Mouse (Mus musculus): ENCODE results near the gene Tfap2c.

DNA sequence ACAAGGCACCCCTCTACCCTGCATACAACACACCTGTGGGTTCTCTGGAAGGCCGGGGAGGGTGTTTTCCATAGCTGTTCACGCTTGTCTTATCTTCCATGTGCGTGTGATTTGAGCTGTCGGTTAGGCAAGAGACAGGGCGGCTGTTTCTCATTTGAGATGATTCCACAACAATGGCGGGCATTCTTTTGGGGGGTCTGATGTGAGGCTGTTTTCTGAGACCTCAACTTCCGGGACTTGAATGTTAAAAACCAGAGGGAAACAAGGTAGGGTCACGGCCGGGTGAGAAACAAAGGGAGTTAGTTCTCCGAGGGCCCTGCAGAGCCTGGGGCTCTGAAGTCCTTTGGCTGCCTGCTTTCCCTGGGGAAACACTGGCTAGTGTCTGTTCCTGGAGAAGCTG, 11.6 kb downstream of the Tfap2c start:
- no peak for TF ChIP-seq CTCF (conservative IDR thresholded peaks at IDR 0.05; ENCODE audit: insufficient read depth, insufficient read length, low read depth, low read length)
- TF ChIP-seq POLR2A (IDR thresholded peaks at IDR 0.05; ENCODE audit: low read depth, low read length): no peak

All from kidney, adult 2 months (tissue).